Mouse (Mus musculus) 3T3-L1 (cell line): ENCODE data around the gene Klf8.
A peak's percentile ranks its signal among the peaks of the same experiment; 100 is the strongest.
"Not testable (repeated sequence)": the region's sequence is repeated elsewhere in the genome, so short reads cannot be mapped to it uniquely, and the experiment has no call there.

Experiments
- DNase-seq: peaks from one replicate; pipeline ENCODE4 v3.0.0-alpha.2; 2015; ENCODE audit warnings: low read depth, low spot score

The Klf8 gene

GRCm38 (mm10) chrX:153237304-153237919 lies at the start of gene Klf8:
Klf8 (plus strand) TSS chrX:153237466.
- no peak for DNase-seq

DNA sequence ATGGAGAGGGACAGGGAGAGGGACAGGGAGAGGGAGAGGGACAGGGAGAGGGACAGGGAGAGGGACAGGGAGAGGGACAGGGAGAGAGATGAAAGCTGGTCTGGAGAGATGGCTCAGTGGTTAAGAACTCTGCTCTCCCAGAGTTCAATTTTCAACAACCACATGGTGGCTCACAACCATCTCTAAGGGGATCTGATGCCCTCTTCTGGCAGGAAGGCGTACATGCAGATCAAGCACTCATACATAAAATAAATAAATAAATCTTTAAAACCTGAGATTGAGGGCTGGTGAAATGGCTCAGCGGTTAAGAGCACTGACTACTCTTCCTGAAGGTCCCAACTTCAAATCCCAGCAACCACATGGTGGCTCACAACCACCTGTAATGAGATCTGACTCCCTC lies 38.1 kb upstream of the Klf8 start:
- DNase-seq: peak; percentile 4

GRCm38 (mm10) chrX:153211101-153211500 lies 26.2 kb upstream of the Klf8 start:
- no peak for DNase-seq

DNA sequence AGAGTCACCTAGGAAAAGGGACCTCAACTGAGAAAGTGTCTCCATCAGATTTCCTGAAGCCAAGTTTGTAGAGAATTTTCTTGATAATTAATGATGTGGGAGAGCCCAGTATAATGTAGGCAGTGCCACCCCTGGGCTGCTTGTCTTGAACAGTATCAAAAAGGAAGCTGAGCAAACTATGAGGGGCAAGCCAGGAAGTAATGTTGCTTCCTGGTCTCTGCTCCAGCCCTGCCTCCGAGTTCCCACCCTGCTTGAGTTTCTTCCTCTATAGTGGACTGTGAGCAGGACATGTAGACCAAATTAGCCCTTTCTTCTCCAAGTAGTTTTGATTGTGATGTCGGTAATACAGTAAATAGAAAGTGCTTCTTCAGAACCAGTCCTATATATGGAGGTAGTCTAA lies 6.0 kb upstream of the Klf8 start:
- DNase-seq: no peak

- DNase-seq: no peak
Observed at GRCm38 (mm10) chrX:153233255-153233654, 4.0 kb upstream of the Klf8 start.

DNA sequence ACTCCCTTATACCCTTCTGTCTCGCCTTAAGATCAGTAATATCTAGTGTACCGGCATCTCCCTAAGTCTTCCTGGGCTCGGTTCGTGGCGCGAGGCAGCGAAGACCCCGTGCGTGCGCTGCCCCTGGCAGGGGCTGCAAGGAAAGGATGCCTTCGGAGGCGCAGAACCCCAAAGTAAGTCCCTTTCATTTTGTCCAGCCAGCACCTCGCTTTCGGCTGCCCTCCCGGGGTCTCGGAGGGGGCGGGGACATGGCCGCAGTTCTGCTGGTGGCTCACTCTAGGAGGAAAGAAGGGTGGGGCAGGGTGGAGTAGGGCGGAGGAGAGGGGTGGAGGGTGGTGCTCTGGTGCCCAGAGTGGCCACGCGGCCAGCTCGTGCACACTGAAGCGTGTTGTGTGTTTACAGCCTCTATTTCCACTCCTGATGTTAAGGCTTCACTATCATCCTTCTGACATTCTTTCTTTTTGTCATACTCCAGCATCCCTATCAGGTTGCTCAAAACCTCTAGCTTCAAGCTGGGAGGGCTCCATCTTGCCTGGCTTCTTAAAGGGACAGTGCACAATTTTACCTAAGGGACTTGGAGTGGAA lies 746 bp downstream of the Klf8 start:
- no peak for DNase-seq

GRCm38 (mm10) chrX:153254256-153254655 lies 17.0 kb downstream of the Klf8 start:
- no peak for DNase-seq

GRCm38 (mm10) chrX:153255504-153255903 lies 18.2 kb downstream of the Klf8 start:
- no peak for DNase-seq

GRCm38 (mm10) chrX:153282185-153282584 lies 44.9 kb downstream of the Klf8 start:
- DNase-seq: no peak

DNA sequence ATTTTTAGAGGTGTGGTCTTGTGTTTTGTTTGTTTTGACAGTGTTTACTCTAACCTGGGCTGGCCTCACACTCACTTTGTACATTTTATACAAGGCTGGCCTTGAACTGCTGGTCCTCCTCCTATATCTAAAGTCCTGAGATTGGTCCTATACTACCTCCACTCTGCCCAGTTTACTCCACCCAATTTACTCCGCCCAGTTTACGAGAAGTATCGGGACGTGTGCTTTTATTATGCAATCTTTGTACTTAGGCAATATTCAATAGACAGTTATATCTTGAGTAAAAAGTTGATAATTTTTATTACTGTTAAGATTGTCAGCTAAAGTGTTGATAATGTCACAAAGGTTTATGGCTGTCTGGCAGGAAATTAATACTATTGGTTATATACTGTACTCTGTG lies 74.1 kb downstream of the Klf8 start:
- no peak for DNase-seq

DNA sequence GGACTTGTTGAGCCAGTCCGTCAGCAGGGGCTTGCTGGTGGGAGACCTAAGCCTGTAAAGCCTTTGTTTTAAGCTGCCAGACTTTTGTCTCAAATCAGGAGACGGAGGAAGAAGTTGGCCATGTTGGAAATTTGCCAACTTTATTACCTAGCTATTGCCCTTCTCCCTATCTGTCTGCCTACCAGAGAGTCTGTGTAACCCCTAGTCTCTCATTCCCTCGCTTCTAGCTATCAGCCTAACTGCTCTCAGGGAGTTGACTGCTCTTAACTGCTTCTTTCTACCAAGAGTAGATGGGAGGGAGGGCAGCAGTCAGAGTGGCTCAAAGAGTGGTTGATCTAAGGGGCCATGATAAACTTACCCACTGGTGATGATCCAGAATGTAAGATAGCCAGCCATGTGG lies 85.8 kb downstream of the Klf8 start:
- DNase-seq: no peak

GRCm38 (mm10) chrX:153334140-153334539 lies 96.9 kb downstream of the Klf8 start:
- DNase-seq: not testable (repeated sequence)

DNA sequence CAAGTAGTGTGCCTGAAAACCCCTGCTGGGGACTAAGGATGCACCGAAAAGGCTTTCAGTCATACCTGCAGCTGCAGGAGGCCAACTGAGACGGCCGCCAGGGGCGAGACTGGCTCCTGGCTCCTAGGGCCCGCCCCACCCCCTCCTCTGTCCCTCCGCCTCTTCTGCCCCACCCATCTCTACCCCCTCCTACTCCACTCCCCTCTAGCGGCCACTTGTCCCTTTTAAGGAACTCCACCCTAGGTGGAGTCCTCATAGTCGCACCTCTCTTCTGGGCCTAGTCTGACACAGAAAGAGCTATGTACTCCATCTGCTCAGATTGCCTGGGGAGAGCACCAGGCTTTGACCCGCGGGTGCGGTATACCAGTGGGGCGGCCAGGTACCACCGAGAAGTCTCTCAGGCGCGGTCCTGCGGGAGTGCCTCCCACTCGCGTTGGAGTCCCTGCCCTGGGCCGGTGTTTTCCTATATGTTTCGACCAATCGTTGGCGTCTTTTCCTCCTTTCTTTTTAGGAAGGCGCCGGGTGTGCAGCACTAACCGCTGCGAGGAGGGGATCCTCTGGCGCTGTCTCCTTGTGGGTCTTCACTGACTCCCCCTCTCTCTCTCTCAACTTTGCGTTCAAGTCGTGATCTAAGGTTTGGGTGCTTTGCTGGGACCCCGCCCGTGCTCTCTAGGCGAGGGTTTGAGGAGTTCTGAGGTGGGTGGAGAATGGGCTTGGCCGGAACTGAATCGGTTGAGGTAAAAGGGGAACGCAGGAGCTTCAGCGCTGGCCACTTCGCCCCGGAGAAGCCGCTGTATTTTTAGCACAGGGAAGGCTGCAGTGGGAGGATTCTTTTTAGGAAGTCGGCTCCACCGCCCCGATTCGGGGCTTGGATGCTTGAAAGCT lies 122.3 kb downstream of the Klf8 start:
- DNase-seq: peak; percentile 3

GRCm38 (mm10) chrX:153360216-153360590 lies 122.9 kb downstream of the Klf8 start:
- no peak for DNase-seq

GRCm38 (mm10) chrX:153360666-153361269 lies 123.5 kb downstream of the Klf8 start:
- no peak for DNase-seq

DNA sequence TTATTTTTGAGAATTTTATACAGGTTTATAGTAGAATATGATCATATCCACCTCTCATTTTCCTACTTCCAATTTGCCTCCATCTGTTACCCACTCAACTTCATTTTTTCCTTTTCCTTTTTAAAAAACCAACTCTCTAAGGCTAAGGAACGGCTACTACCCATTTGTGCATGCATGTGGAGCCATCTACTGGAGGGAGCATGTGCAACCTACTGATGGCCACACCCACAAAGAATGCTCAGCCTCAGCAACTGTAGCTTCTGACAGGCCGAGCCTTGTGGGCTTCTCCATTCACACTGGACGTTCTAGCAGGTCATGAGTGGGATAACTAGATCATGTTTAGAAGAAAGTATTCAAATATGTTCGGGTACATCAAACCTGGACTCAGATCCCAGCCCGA lies 129.5 kb downstream of the Klf8 start:
- peak; percentile 70 for DNase-seq

DNA sequence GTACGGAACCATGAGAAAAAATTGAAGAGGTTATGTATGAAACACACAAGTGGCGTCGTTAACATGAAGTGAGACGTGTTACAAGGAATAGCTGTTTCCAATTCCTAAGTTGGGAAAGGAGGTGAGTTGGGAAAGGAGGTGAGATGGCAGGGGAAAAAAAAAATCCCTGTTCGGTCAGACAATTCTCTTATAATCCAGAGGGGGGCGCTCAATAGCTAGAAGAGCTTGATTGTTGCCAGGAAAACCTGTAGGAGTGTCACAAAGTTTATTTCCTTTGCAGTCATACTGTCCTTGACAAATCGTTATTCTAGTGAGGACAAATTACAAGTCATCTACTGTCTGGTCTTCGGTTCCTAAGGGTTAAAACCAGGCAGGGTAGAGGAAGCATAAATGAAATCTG lies 132.5 kb downstream of the Klf8 start:
- DNase-seq: peak; percentile 49

DNA sequence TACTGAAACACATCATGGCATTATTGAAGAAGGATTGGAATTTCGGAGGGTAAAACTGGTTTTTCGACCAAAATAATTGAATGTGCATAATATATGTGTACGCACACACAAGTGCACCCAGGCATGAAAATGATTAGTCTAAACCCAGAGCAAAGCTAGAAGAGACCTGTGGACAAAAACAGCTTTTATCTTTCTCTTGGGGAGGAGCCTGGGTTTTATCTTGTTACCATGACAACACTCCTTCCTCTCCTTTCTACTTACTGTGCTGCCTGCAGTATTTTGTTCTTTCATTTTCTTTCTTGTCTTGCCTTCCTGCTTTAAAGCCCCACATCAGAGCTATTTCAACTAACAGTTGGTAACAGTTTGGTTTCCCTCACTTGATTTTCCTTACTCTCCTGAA lies 137.8 kb downstream of the Klf8 start:
- no peak for DNase-seq

GRCm38 (mm10) chrX:153381753-153382152 lies 144.5 kb downstream of the Klf8 start:
- DNase-seq: no peak

DNA sequence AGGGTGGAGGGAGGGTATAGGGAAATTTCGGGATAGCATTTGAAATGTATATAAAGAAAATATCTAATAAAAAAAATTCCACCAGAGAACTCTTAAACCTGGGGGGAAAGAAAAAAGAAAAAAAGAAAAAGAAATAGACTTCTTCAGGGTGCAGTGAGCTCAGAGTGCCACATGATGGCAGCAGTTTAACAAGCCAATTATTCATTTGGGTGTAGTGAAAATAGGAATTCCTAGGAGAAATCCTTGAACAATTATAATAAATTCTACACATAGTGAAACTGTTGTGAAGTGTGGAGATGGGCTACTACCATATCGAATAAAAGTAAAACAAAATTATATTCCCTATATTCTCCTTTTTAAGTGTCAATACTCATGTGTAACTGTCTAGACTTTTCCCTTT lies 152.0 kb downstream of the Klf8 start:
- peak; percentile 60 for DNase-seq

- DNase-seq: no peak
Observed at GRCm38 (mm10) chrX:153417067-153417466, 179.8 kb downstream of the Klf8 start.

DNA sequence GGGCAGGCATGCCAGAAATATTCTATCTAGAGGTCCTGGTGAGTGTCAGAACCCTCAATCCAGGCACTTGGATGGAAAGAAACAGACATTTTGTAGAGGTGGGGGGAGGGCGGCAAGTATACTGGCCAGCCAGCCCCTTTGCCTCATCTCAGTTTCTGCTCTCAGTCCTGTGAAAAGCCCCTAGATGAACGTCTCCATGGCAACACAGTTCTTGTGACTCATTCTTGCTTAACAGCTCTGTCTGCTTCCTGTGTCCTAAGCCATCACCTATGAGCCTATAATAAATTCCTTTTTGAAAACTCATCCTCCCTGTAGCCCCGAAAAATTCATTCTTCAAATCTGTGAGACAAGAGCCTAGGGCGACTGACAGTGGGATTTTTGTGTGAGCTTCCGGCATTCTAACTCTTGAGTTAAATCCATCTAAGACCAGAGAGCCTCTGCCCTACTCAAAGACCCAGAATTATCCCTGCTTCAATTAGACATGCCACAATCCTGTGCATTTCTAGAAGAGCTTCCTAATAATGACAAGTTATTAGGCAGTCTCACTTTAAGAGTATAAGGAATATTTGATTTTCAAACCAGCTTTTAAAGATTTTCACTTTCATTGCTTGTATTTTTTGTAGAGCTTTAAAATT lies 196.5 kb downstream of the Klf8 start:
- peak; percentile 88 for DNase-seq
